Mouse (Mus musculus) thymus, adult 2 months (tissue): Measurements from ENCODE around the gene N4bp2l1.

ENCODE experiments used
- CTCF ChIP-seq: fragments of 200-500 bp; IDR thresholded peaks from 2 replicates; pipeline ENCODE4 v1.5.1; 2012; ENCODE audit warnings: mild to moderate bottlenecking, control low read depth, low read length, moderate library complexity, borderline replicate concordance; ENCODE audit not compliant: control insufficient read depth, poor library complexity, insufficient read depth; ENCODE audit errors: extremely low read depth
- POLR2A ChIP-seq: fragments of 200-500 bp; IDR thresholded peaks from 2 replicates; pipeline ENCODE4 v1.6.1; 2012; ENCODE audit warnings: mild to moderate bottlenecking, low read length, control low read depth, moderate library complexity; ENCODE audit not compliant: control insufficient read depth, poor library complexity, insufficient read depth; ENCODE audit errors: extremely low read depth

- TF ChIP-seq CTCF (no peak), POLR2A (no peak)
Observed at GRCm38 (mm10) chr5:150616731-150617130, 19.7 kb upstream of the N4bp2l1 start.
